Mouse (Mus musculus): Measurements from ENCODE around the gene Atox1.

DNA sequence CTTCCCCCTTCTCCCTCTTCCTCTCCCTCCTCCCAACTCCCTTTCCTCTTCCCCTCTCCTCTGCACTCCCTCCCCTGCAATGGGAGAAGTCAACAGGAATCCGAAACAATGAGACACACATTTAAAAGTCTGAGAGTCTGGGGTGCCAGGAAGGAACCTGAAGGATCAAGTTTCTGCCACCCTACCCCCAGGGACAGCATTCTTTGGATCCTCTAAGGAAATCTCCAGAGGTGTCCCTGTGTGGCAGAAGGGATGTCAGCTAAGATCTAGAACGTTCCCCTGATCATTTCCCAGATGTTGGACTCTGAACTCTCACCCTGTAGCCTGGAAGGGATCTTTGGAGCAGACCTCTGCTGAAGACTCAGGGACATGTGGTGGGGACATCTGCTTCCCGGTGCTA lies 50.5 kb downstream of the Atox1 start:
- TF ChIP-seq POLR2A (IDR thresholded peaks at IDR 0.05; ENCODE audit: insufficient read depth, low read depth, low read length): no peak
- TF ChIP-seq CTCF (IDR thresholded peaks at IDR 0.05; ENCODE audit: insufficient read depth, low read depth, low read length): no peak

Data from olfactory bulb, adult 2 months (tissue).